Mouse (Mus musculus) limb, embryonic 13.5 days (tissue): ENCODE measurements at regions not wholly inside any gene's neighbourhood (a gene's known extent, or its start where the extent isn't known, plus 50 kb on each side); places are given as distances from the start of the nearest gene placed in this dataset.

Source experiments
- ATAC-seq: fragments of 200-750 bp; cut with Nextera tagmentation; 2 replicates; pipeline ENCODE4 v1.8.0; 2017; ENCODE audit warnings: low read depth, moderate number of reproducible peaks, moderate TSS enrichment; ENCODE audit not compliant: low FRiP score
- H3K27ac ChIP-seq: fragments of 300-500 bp; sonication (generic); 2 replicates; pipeline ENCODE4 v1.5.1; 2015; ENCODE audit warnings: inconsistent platforms, mild to moderate bottlenecking, moderate library complexity
- H3K27me3 ChIP-seq: fragments of 300-500 bp; sonication (generic); 2 replicates; pipeline ENCODE4 v1.6.1; 2015; ENCODE audit warnings: mild to moderate bottlenecking, inconsistent platforms
- H3K36me3 ChIP-seq: fragments of 300-500 bp; sonication (generic); 2 replicates; pipeline ENCODE4 v1.6.1; 2015; ENCODE audit warnings: inconsistent platforms, mild to moderate bottlenecking, moderate library complexity
- H3K4me1 ChIP-seq: fragments of 300-500 bp; sonication (generic); 2 replicates; pipeline ENCODE4 v1.6.1; 2015; ENCODE audit warnings: inconsistent platforms
- H3K4me2 ChIP-seq: fragments of 300-500 bp; sonication (generic); replicated peaks from 2 replicates; pipeline ENCODE4 v1.6.1; 2015; ENCODE audit warnings: inconsistent platforms, mild to moderate bottlenecking, moderate library complexity
- H3K4me3 ChIP-seq: fragments of 300-500 bp; sonication (generic); 2 replicates; pipeline ENCODE4 v1.5.1; 2015; ENCODE audit warnings: moderate library complexity, mild to moderate bottlenecking, inconsistent platforms
- H3K9ac ChIP-seq: fragments of 300-500 bp; sonication (generic); 2 replicates; pipeline ENCODE4 v1.6.1; 2015; ENCODE audit warnings: mild to moderate bottlenecking, inconsistent platforms
- H3K9me3 ChIP-seq: fragments of 300-500 bp; sonication (generic); 2 replicates; pipeline ENCODE4 v1.6.1; 2016; ENCODE audit warnings: inconsistent platforms
- WGBS: fragments of 180-500 bp; shearing (Covaris S2); methylation state at CpG from one replicate; pipeline ENCODE4 v1.1.7; 2015; 5-methylcytosine and 5-hydroxymethylcytosine counted together

GRCm38 (mm10) chr4:64123675-64124074 lies 76.9 kb upstream of the Tnc start:
- H3K36me3 ChIP-seq: no peaks in the 10 kb centered on the region
- no peak overlapping the region for H3K4me3 ChIP-seq
- 84% methylated on average over 2 of the region's 2 CpGs for WGBS
- no peak overlapping the region for H3K27ac ChIP-seq
- no peak overlapping the region for H3K4me2 ChIP-seq
- H3K9me3 ChIP-seq: no peaks in the 10 kb centered on the region
- no peak for ATAC-seq
- H3K4me1 ChIP-seq: peaks cover 14% of the 10 kb centered on the region
- no peak overlapping the region for H3K9ac ChIP-seq
- H3K27me3 ChIP-seq: no peaks in the 10 kb centered on the region

DNA sequence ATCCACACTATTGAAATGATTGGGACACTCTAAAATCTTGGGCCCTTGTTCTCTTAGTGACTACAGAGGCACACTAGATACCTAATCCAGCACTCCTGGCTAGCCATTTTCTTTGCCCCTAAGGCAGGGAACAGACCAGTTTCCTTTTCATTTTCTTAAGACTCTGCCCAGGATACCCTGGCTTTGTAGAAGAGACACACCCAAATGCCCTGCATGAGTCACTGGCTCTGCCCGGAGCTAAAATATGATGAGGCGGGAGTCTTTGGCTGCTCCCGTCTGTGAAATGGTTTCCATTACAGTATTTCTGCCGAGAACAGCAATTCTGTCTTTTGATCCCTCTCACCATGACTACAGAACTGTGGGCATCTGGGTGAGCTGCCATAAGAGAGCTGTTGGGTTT lies 51.4 kb upstream of the Tnc start:
- no peaks in the 10 kb centered on the region for H3K36me3 ChIP-seq
- no peak for ATAC-seq
- H3K27me3 ChIP-seq: no peaks in the 10 kb centered on the region
- H3K4me1 ChIP-seq: no peaks in the 10 kb centered on the region
- no peak overlapping the region for H3K27ac ChIP-seq
- H3K9ac ChIP-seq: no peak overlapping the region
- H3K9me3 ChIP-seq: no peaks in the 10 kb centered on the region
- WGBS: 76% methylated on average over 4 of the region's 4 CpGs
- H3K4me2 ChIP-seq: no peak overlapping the region
- no peak overlapping the region for H3K4me3 ChIP-seq
